In genomic region chr12:112720890-112721423, GRCm38 (mm10) we compare ENCODE assay signal across 8 mouse cellular contexts. TPM values are rescaled to one million over a fixed set of nuclear protein-coding genes. Genes with fewer than 3 reads are reported as not detected.
DNase-seq lines count a peak whose midpoint lies in the region; ATAC-seq and TF ChIP-seq lines count a peak whose summit lies in the region.

No protein-coding gene starts in this region.

- TF ChIP-seq CTCF in lung, adult 2 months (IDR thresholded peaks at IDR 0.05; ENCODE audit: insufficient read depth, low read length) = no peak

- DNase-seq in lung, adult 2 months = no peak
- DNase-seq in lung, postnatal 25 days (ENCODE audit: low spot score) = no peak
- no peak for DNase-seq in spleen, postnatal 14 days (ENCODE audit: low spot score in 2 of 2)
- no peak for DNase-seq in gastrocnemius, postnatal 36 days
- DNase-seq in urinary bladder, postnatal 25 days (ENCODE audit: low spot score) = no peak

- H3K4me3 ChIP-seq in lung, adult 2 months (replicated peaks; ENCODE audit: extremely low read depth, low read depth, low read length) = peak overlapping the region; percentile 69
- peak overlapping the region; percentile 91; the same call in 1 of the 2 replicates for H3K4me3 ChIP-seq in forebrain, embryonic 12.5 days (replicated peaks)
- peak overlapping the region; percentile 94 for H3K4me3 ChIP-seq in limb, embryonic 12.5 days (replicated peaks)
- H3K4me3 ChIP-seq in stomach, embryonic 14.5 days (ENCODE audit: low read depth, low read length) = peak overlapping the region; percentile 70

- peaks cover 3% of the 10 kb centered on the region for H3K4me1 ChIP-seq in lung, adult 2 months (ENCODE audit: control insufficient read depth, insufficient read depth, low read length)
- H3K4me1 ChIP-seq in forebrain, embryonic 12.5 days = peaks cover 24% of the 10 kb centered on the region
- H3K4me1 ChIP-seq in limb, embryonic 12.5 days (replicated peaks) = peaks cover 40% of the 10 kb centered on the region
- peaks cover 11% of the 10 kb centered on the region; the same call in 1 of the 2 replicates for H3K4me1 ChIP-seq in stomach, embryonic 14.5 days (ENCODE audit: control insufficient read depth, insufficient read depth, low read length)

- 61% methylated on average over 12 of the region's 12 CpGs for WGBS in lung, adult 2 months
- WGBS in forebrain, embryonic 12.5 days = 35% methylated on average over 12 of the region's 12 CpGs
- WGBS in limb, embryonic 12.5 days = 36% methylated on average over 12 of the region's 12 CpGs
- WGBS in stomach, embryonic 14.5 days = 38% methylated on average over 12 of the region's 12 CpGs

- H3K36me3 ChIP-seq in forebrain, embryonic 12.5 days (replicated peaks) = no peaks in the 10 kb centered on the region
- peaks cover 10% of the 10 kb centered on the region for H3K36me3 ChIP-seq in limb, embryonic 12.5 days
- H3K36me3 ChIP-seq in stomach, embryonic 14.5 days (ENCODE audit: control insufficient read depth, insufficient read depth, low read length) = no peaks in the 10 kb centered on the region

- intact Hi-C loops in gastrocnemius, postnatal 36 days (cut with DNase I) = no loop called here

- no peak overlapping the region for H3K27ac ChIP-seq in forebrain, embryonic 12.5 days
- peak overlapping the region; percentile 77 for H3K27ac ChIP-seq in limb, embryonic 12.5 days
- peak overlapping the region; percentile 93 for H3K27ac ChIP-seq in stomach, embryonic 14.5 days (ENCODE audit: low read length)

- H3K9me3 ChIP-seq in forebrain, embryonic 12.5 days = no peaks in the 10 kb centered on the region
- H3K9me3 ChIP-seq in limb, embryonic 12.5 days = no peaks in the 10 kb centered on the region
- no peaks in the 10 kb centered on the region for H3K9me3 ChIP-seq in stomach, embryonic 14.5 days (ENCODE audit: control insufficient read depth, low read depth, low read length)

- TF ChIP-seq POLR2A in lung, adult 2 months (IDR thresholded peaks at IDR 0.05; ENCODE audit: borderline replicate concordance, extremely low read depth, low read depth, low read length) = no peak

- ATAC-seq in forebrain, embryonic 12.5 days (ENCODE audit: low FRiP score) = no peak
- no peak for ATAC-seq in limb, embryonic 12.5 days (ENCODE audit: insufficient number of reproducible peaks, insufficient read depth, low FRiP score, low TSS enrichment, low read depth)
- ATAC-seq in stomach, embryonic 14.5 days (ENCODE audit: insufficient number of reproducible peaks, insufficient read depth, low FRiP score, low read depth) = no peak

- no peak overlapping the region for H3K9ac ChIP-seq in forebrain, embryonic 12.5 days
- H3K9ac ChIP-seq in limb, embryonic 12.5 days (replicated peaks) = no peak overlapping the region
- H3K9ac ChIP-seq in stomach, embryonic 14.5 days (replicated peaks; ENCODE audit: low read depth, low read length) = peak overlapping the region; percentile 18; the same call in 1 of the 2 replicates

- peaks cover 37% of the 10 kb centered on the region for H3K27me3 ChIP-seq in forebrain, embryonic 12.5 days
- H3K27me3 ChIP-seq in limb, embryonic 12.5 days = peaks cover 34% of the 10 kb centered on the region
- H3K27me3 ChIP-seq in stomach, embryonic 14.5 days (ENCODE audit: control insufficient read depth, insufficient read depth, low read length) = no peaks in the 10 kb centered on the region

- H3K4me2 ChIP-seq in forebrain, embryonic 12.5 days = peak overlapping the region; percentile 99
- H3K4me2 ChIP-seq in limb, embryonic 12.5 days = peak overlapping the region; percentile 94
- peak overlapping the region; percentile 86 for H3K4me2 ChIP-seq in stomach, embryonic 14.5 days (replicated peaks; ENCODE audit: low read depth, low read length)

RNA-seq across cellular contexts. Expression of gene Cep170b, which starts 0.7 kb away (rescaled TPM):
- 68.2 and 73.2 TPM in 2 replicates for polyA plus RNA-seq in lung, adult 2 months (2012; rRNA removed)
- polyA plus RNA-seq in forebrain, embryonic 12.5 days (2016; fragmentation: Nextera tagmentation; extraction: Ambion mirVana) = 14.4 and 16.3 TPM in 2 replicates
- polyA plus RNA-seq in limb, embryonic 12.5 days (2016; fragmentation: Nextera tagmentation; extraction: Ambion mirVana) = 17.8 and 18.8 TPM in 2 replicates
- 15.8 and 16.2 TPM in 2 replicates for polyA plus RNA-seq in stomach, embryonic 14.5 days (2014; fragmentation: Nextera tagmentation; extraction: Ambion mirVana)
- 10 to 100 TPM; 11.2 to 12.3 TPM for total RNA-seq in gastrocnemius, postnatal 36 days (2021)

RNA-seq across cellular contexts. Expression of gene Pld4, which starts 39.5 kb away (rescaled TPM):
- polyA plus RNA-seq in lung, adult 2 months (2012; rRNA removed) = 78.2 and 90.1 TPM in 2 replicates
- polyA plus RNA-seq in forebrain, embryonic 12.5 days (2016; fragmentation: Nextera tagmentation; extraction: Ambion mirVana) = 3.6 and 3.9 TPM in 2 replicates
- polyA plus RNA-seq in limb, embryonic 12.5 days (2016; fragmentation: Nextera tagmentation; extraction: Ambion mirVana) = 3.1 and 4.4 TPM in 2 replicates
- 12.9 and 13.3 TPM in 2 replicates for polyA plus RNA-seq in stomach, embryonic 14.5 days (2014; fragmentation: Nextera tagmentation; extraction: Ambion mirVana)
- 1 to 10 TPM; 2.3 to 3.0 TPM for total RNA-seq in gastrocnemius, postnatal 36 days (2021)

RNA-seq across cellular contexts. Expression of gene Zbtb42, which starts 42.3 kb away (rescaled TPM):
- polyA plus RNA-seq in lung, adult 2 months (2012; rRNA removed) = 40.9 and 51.2 TPM in 2 replicates
- polyA plus RNA-seq in forebrain, embryonic 12.5 days (2016; fragmentation: Nextera tagmentation; extraction: Ambion mirVana) = 4.6 and 5.1 TPM in 2 replicates
- 1.4 and 2.7 TPM in 2 replicates for polyA plus RNA-seq in limb, embryonic 12.5 days (2016; fragmentation: Nextera tagmentation; extraction: Ambion mirVana)
- 10.9 and 14.2 TPM in 2 replicates for polyA plus RNA-seq in stomach, embryonic 14.5 days (2014; fragmentation: Nextera tagmentation; extraction: Ambion mirVana)
- total RNA-seq in gastrocnemius, postnatal 36 days (2021) = 1 to 10 TPM in 1 of 2 experiments, under 1 TPM in 1; 0.79 to 1.1 TPM

RNA-seq across cellular contexts. Expression of gene Akt1, which starts 46.3 kb away (rescaled TPM):
- polyA plus RNA-seq in lung, adult 2 months (2012; rRNA removed) = 166 and 187 TPM in 2 replicates
- polyA plus RNA-seq in forebrain, embryonic 12.5 days (2016; fragmentation: Nextera tagmentation; extraction: Ambion mirVana) = 47.0 and 71.6 TPM in 2 replicates
- 67.0 and 156 TPM in 2 replicates for polyA plus RNA-seq in limb, embryonic 12.5 days (2016; fragmentation: Nextera tagmentation; extraction: Ambion mirVana)
- 55.6 and 64.6 TPM in 2 replicates for polyA plus RNA-seq in stomach, embryonic 14.5 days (2014; fragmentation: Nextera tagmentation; extraction: Ambion mirVana)
- total RNA-seq in gastrocnemius, postnatal 36 days (2021) = 10 to 100 TPM; 49.9 to 55.7 TPM
